Mouse (Mus musculus) adrenal gland, adult (tissue): Measurements from ENCODE around the gene 5330417H12Rik.

Source experiments
- DNase-seq, 2 experiments: peaks; one replicate each; pipeline ENCODE4 v3.0.0; 2022 to 2023; ENCODE audit warnings: low spot score in 1 of 2; ENCODE audit not compliant: inconsistent age in 2 of 2

The 5330417H12Rik gene

GRCm38 (mm10) chr7:107628383-107628782, 3.4 kb upstream of the 5330417H12Rik start:
- DNase-seq, result no peak

GRCm38 (mm10) chr7:107625781-107626180, 820 bp upstream of the 5330417H12Rik start:
- DNase-seq, result no peak

GRCm38 (mm10) chr7:107624432-107624831, 529 bp downstream of the 5330417H12Rik start:
- DNase-seq, result peak; percentile 21 to 61

- DNase-seq, result no peak
Observed at GRCm38 (mm10) chr7:107620137-107620536, 4.8 kb downstream of the 5330417H12Rik start.

GRCm38 (mm10) chr7:107619225-107619624, 5.7 kb downstream of the 5330417H12Rik start:
- DNase-seq, result no peak

- no peak for DNase-seq
Observed at GRCm38 (mm10) chr7:107618028-107618992, 6.7 kb downstream of the 5330417H12Rik start.

- DNase-seq, result no peak
Observed at GRCm38 (mm10) chr7:107610880-107611279, 14.1 kb downstream of the 5330417H12Rik start.

- no peak for DNase-seq
Observed at GRCm38 (mm10) chr7:107609622-107610255, 15.2 kb downstream of the 5330417H12Rik start.

- DNase-seq, result no peak
Observed at GRCm38 (mm10) chr7:107607766-107608165, 17.2 kb downstream of the 5330417H12Rik start.

GRCm38 (mm10) chr7:107602913-107603312, 22.0 kb downstream of the 5330417H12Rik start:
- no peak for DNase-seq

GRCm38 (mm10) chr7:107602505-107602904, 22.5 kb downstream of the 5330417H12Rik start:
- DNase-seq, result no peak

GRCm38 (mm10) chr7:107600651-107601050, 24.3 kb downstream of the 5330417H12Rik start:
- DNase-seq, result no peak

GRCm38 (mm10) chr7:107597956-107598355, 27.0 kb downstream of the 5330417H12Rik start:
- DNase-seq, result no peak

- no peak for DNase-seq
Observed at GRCm38 (mm10) chr7:107596753-107597152, 28.2 kb downstream of the 5330417H12Rik start.

GRCm38 (mm10) chr7:107595426-107595825, 29.5 kb downstream of the 5330417H12Rik start:
- DNase-seq, result no peak

- DNase-seq, result peak; percentile 97 to 99
Observed at GRCm38 (mm10) chr7:107594857-107595402, 30.0 kb downstream of the 5330417H12Rik start, which contains the start of gene Ppfibp2. Gene Ppfibp2 (plus strand): TSS chr7:107595207.

- peak; percentile 65 to 88 for DNase-seq
Observed at GRCm38 (mm10) chr7:107594325-107594856, 30.6 kb downstream of the 5330417H12Rik start.

GRCm38 (mm10) chr7:107593904-107594303, 31.1 kb downstream of the 5330417H12Rik start:
- no peak for DNase-seq

- DNase-seq, result no peak
Observed at GRCm38 (mm10) chr7:107592641-107593040, 32.3 kb downstream of the 5330417H12Rik start.

- DNase-seq, result no peak
Observed at GRCm38 (mm10) chr7:107574276-107574675, 50.7 kb downstream of the 5330417H12Rik start.
